Mouse (Mus musculus) embryonic facial prominence, embryonic 12.5 days (tissue): ENCODE measurements around the gene Zic2. TPM values are rescaled to one million over a fixed set of nuclear protein-coding genes. Genes with fewer than 3 reads are reported as not detected.
A peak's percentile ranks its signal among the peaks of the same experiment; 100 is the strongest.

Source experiments
- ATAC-seq: fragments of 200-750 bp; cut with Nextera tagmentation; 2 replicates; pipeline ENCODE4 v1.8.0; 2017; ENCODE audit not compliant: insufficient number of reproducible peaks, insufficient read depth, low FRiP score, low TSS enrichment
- H3K27ac ChIP-seq: fragments of 300-500 bp; sonication (generic); 2 replicates; pipeline ENCODE4 v1.5.1; 2016; ENCODE audit warnings: mild to moderate bottlenecking
- H3K27me3 ChIP-seq: fragments of 300-500 bp; sonication (generic); 2 replicates; pipeline ENCODE4 v1.6.1; 2016; ENCODE audit warnings: mild to moderate bottlenecking, moderate library complexity
- H3K36me3 ChIP-seq: fragments of 300-500 bp; sonication (generic); 2 replicates; pipeline ENCODE4 v1.6.1; 2016; ENCODE audit warnings: mild to moderate bottlenecking
- H3K4me1 ChIP-seq: fragments of 300-500 bp; sonication (generic); 2 replicates; pipeline ENCODE4 v1.6.1; 2016
- H3K4me2 ChIP-seq: fragments of 300-500 bp; sonication (generic); replicated peaks from 2 replicates; pipeline ENCODE4 v1.6.1; 2016; ENCODE audit warnings: mild to moderate bottlenecking, moderate library complexity
- H3K4me3 ChIP-seq: fragments of 300-500 bp; sonication (generic); 2 replicates; pipeline ENCODE4 v1.5.1; 2016; ENCODE audit warnings: mild to moderate bottlenecking
- H3K9ac ChIP-seq: fragments of 300-500 bp; sonication (generic); 2 replicates; pipeline ENCODE4 v1.6.1; 2016; ENCODE audit warnings: mild to moderate bottlenecking, moderate library complexity
- H3K9me3 ChIP-seq: fragments of 300-500 bp; sonication (generic); 2 replicates; pipeline ENCODE4 v1.6.1; 2016; ENCODE audit warnings: mild to moderate bottlenecking, moderate library complexity
- WGBS: fragments of 180-500 bp; shearing (Covaris S2); methylation state at CpG from one replicate; pipeline ENCODE4 v1.1.7; 2016; 5-methylcytosine and 5-hydroxymethylcytosine counted together
- polyA plus RNA-seq: library from polyadenylated mRNA; unstranded; fragments of >200 nt; fragmentation: Nextera tagmentation; extraction: Ambion mirVana; gene quantifications from 2 replicates; pipeline ENCODE4 v1.2.1, GENCODE M21; 2016

Gene Zic2
- polyA plus RNA-seq, 1 experiment from 2014 or later = 4.9 TPM

DNA sequence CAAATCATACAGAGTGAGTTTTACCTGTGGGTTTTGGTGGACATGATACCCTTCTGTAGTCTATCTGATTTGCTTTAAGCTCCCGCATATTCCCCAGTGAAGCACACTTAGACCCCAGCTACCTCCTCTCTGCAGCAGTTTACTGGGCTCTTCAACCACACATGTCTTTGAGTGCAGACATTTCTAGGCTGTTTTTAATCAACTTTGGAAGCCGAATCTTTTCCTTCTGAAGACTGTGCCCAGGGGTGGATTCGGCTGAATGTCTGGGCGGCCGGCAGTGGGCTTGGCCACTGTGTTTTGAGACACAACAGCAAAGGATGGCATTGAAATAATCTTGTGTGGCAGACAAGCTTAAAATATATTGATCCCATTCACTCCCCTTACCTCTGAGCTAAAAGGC lies 12.1 kb downstream of the Zic2 start:
- WGBS = 1% methylated on average over 5 of the region's 5 CpGs
- no peak overlapping the region for H3K27ac ChIP-seq
- H3K4me1 ChIP-seq = peaks cover 7% of the 10 kb centered on the region
- H3K27me3 ChIP-seq = peaks cover 63% of the 10 kb centered on the region
- no peak overlapping the region for H3K4me2 ChIP-seq
- ATAC-seq = no peak
- H3K36me3 ChIP-seq = no peaks in the 10 kb centered on the region
- H3K4me3 ChIP-seq = no peak overlapping the region
- no peaks in the 10 kb centered on the region for H3K9me3 ChIP-seq
- no peak overlapping the region for H3K9ac ChIP-seq

DNA sequence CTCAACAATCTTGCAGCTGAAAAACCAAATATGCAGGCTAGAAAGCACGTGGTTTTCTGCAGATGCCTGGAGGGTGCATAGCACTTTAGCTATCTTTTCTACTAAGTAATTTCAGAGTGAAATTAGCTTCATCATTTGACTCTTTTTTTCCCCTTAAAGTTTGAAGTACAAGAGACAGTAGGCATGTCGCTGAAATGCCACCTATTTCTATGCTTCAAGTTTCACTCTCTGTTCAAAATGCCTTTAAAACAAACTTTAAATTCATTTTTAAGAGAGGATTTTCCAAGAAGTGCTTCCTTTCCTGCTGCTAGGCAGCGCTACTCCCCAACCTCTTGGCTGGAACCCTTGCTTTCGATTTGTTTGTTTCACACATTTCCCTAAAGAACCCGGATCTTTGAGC lies 13.8 kb downstream of the Zic2 start:
- Histone ChIP-seq H3K36me3 (no peaks in the 10 kb centered on the region), H3K4me2 (no peak overlapping the region), H3K27me3 (peaks cover 58% of the 10 kb centered on the region), H3K9me3 (no peaks in the 10 kb centered on the region), H3K27ac (no peak overlapping the region), H3K4me1 (peaks cover 7% of the 10 kb centered on the region), H3K4me3 (no peak overlapping the region), H3K9ac (no peak overlapping the region)
- 1% methylated on average over 5 of the region's 5 CpGs for WGBS
- ATAC-seq = no peak

DNA sequence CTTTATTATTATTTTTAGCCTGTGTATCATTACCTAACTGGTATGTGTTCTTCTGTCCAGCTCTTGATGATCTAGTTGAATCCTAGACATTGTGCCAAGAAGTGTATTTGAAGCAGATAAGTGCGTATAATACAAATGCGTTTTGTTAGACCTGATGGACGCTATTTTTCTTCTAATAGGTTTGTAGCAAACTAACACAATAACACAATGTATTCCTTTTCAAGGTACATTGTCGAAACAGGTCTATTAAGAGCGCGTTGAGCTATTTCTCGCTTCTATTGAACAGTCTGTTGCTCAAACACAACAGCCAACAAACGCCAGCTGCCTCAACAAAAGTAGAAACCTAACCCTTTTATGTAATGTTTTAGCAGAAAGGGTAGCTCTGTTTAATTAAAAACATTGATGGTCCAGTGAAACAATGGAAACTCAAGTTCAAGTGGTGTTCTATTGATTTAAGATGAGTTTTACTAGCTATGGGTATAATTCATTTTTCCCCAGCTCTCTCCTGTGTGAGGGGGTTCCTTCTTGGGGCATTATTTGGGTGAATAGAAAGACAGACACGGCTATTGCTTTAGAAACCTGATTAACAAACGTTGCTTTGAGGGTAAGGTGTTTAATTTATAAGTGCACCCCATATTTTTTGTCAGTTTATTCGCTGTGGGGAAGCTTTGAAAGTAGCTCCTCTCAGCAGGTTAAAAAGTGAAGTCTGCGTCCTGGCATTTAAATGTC lies 14.6 kb downstream of the Zic2 start:
- Histone ChIP-seq H3K9ac (no peak overlapping the region), H3K4me3 (no peak overlapping the region)

DNA sequence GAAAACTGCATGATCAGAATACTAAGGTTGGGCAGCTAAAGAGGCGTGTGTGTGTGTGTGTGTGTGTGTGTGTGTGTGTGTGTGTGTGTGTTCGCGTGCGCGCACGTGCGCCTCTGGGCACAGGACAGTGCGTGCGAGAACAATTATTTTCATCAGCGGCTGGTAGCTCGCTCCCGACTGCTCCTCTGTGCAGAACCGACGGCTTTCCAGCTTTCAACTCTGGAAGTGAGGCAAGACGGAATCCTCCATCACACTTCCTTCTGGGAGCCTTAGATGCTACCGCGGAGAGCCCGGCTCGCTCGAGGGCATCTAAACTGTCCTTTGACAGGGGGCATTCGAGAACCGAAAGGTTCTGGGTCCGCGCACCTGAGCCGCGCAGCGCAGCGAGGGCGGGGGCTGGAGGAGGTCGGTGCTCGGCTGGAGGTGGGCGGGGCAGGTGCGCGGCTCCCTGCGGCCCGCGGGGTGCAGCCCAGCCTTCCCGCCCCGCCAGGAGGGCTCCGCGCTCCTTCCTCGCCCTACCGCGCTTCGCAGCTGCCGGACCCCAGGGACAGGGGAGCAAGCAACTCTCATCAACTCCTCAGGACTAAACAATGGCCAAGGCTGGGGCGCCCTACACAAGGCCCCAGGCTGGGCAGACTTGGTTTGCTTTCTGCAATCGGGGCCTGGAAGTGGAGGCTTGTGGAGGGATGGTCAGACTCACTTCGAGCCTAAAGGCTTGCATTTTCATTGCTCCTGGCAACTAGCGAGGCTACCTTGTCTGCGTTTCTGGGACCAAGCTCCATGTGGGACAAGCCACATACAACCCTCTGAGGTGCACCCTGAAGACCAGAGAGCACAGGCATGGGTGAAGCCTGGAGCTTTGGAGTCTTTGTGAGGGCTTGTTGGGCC lies 15.4 kb downstream of the Zic2 start, which contains the start of gene Gm10837:
Gene Gm10837 (plus strand): TSS at position 146 of the 888 bp plus-strand sequence.
- H3K36me3 ChIP-seq = no peaks in the 10 kb centered on the region
- H3K9me3 ChIP-seq = no peaks in the 10 kb centered on the region
- peak within 1 kb of the TSS; percentile 50 for H3K4me2 ChIP-seq
- no peak within 1 kb of the TSS for H3K27ac ChIP-seq
- WGBS = 1% methylated on average over 45 of the region's 51 CpGs
- H3K27me3 ChIP-seq = peaks cover 41% of the 10 kb centered on the region
- peak; percentile 68 for ATAC-seq
- H3K4me3 ChIP-seq = peak within 1 kb of the TSS; percentile 32
- peaks cover 7% of the 10 kb centered on the region for H3K4me1 ChIP-seq
- no peak within 1 kb of the TSS; the same call in 1 of the 2 replicates for H3K9ac ChIP-seq

More for the DNA sequence above, 14.6 kb downstream of the Zic2 start:
- peaks cover 7% of the 10 kb centered on the region for H3K4me1 ChIP-seq
- no peak overlapping the region for H3K27ac ChIP-seq
- no peaks in the 10 kb centered on the region for H3K36me3 ChIP-seq
- peaks cover 49% of the 10 kb centered on the region for H3K27me3 ChIP-seq
- H3K9me3 ChIP-seq = no peaks in the 10 kb centered on the region
- ATAC-seq = no peak
- 4% methylated on average over 12 of the region's 12 CpGs for WGBS
- H3K4me2 ChIP-seq = peak overlapping the region; percentile 50; the same call in 1 of the 2 replicates

DNA sequence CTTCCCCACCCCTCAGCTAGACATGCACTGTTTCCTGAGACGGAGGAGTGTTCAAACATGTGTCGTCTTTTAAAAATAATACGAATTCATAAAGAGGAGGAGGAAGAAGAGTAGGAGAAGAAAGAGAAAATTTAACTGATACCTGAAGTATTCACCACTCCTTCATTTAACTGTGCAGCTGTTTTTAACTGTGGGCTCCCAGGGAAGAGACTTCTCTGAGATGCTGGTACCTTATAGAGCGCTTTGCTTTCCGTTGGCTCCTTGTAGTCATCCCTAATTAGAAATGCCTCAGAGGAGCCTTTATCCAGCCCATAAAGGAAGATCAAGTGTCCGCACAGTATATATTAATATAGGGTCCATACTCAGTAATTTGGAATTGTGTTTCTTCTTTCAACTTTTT lies 16.3 kb downstream of the Zic2 start:
- Histone ChIP-seq H3K27ac (no peak overlapping the region), H3K27me3 (peaks cover 35% of the 10 kb centered on the region), H3K36me3 (no peaks in the 10 kb centered on the region), H3K4me3 (no peak overlapping the region), H3K4me1 (peaks cover 7% of the 10 kb centered on the region), H3K9ac (no peak overlapping the region), H3K9me3 (no peaks in the 10 kb centered on the region), H3K4me2 (no peak overlapping the region)
- 60% methylated on average over 6 of the region's 6 CpGs for WGBS
- ATAC-seq = no peak

DNA sequence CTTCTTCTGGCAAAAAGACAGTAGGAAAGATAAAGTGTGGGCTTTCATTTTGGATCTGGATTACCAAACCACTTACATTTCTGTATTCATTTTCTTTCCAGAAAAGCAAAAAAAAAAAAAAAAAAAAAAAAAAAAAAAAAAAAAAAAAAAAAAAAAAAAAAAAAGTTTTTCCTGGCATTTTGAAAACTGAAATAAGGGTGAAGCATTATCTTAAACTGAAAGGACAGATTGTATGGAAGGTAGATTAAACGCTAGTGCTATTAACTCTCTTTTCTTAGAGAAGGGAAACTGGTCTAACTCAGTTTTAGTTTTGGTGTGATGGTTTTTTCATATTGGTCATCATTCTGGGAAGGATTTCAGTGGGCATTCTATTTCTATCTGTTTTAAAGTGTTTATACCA lies 16.8 kb downstream of the Zic2 start:
- Histone ChIP-seq H3K4me2 (no peak overlapping the region), H3K27ac (no peak overlapping the region), H3K9ac (no peak overlapping the region), H3K36me3 (no peaks in the 10 kb centered on the region), H3K4me3 (no peak overlapping the region), H3K27me3 (peaks cover 33% of the 10 kb centered on the region), H3K4me1 (peaks cover 7% of the 10 kb centered on the region), H3K9me3 (no peaks in the 10 kb centered on the region)
- 64% methylated on average over 1 of the region's 1 CpGs for WGBS
- ATAC-seq = no peak

DNA sequence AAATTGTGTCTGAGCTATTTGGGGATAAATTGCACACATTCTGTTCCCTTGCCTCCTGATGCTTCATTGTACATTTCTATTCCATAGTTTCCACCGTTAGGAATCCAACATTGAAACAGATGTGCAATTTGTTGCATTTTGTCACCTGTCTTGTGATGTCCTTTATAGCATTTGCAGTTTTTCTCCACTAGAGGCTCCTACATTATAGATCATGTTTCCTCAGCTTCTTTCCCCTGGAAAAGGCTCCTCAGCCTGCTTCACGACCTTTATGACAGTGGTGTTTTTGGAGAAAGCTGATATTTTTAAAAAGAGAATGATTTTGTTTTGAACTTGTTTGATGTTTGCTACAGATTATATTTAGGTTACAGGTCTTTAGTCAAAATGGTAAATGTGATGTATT lies 33.8 kb downstream of the Zic2 start:
- no peak overlapping the region for H3K4me2 ChIP-seq
- no peaks in the 10 kb centered on the region for H3K4me1 ChIP-seq
- H3K4me3 ChIP-seq = no peak overlapping the region
- no peaks in the 10 kb centered on the region for H3K9me3 ChIP-seq
- ATAC-seq = no peak
- H3K36me3 ChIP-seq = no peaks in the 10 kb centered on the region
- H3K9ac ChIP-seq = no peak overlapping the region
- WGBS = 19% methylated on average over 2 of the region's 2 CpGs
- H3K27ac ChIP-seq = no peak overlapping the region
- H3K27me3 ChIP-seq = 0 out of 2 replicates have a peak, but pooled peaks cover 4% of the 10 kb centered on the region

DNA sequence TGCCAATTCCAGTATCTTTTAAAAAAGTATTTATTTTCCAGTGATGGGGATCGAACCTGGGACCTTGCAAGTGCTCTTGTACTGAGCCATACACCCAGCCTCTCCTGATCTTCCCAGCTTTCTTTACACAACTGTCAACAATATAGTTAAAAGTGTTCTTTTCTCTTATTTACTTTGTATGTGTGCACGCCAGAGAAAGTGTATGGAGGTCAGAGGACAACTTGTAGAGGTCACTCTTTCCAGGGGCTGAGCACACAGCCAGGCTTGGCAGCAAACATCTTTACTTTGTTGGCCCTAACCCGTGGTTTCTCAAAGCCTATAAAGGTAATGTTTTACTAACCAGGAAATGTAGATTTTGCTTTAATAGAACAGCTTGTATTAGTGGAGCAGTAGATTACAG lies 36.3 kb downstream of the Zic2 start:
- Histone ChIP-seq H3K9me3 (no peaks in the 10 kb centered on the region), H3K4me3 (no peak overlapping the region), H3K4me1 (no peaks in the 10 kb centered on the region), H3K27me3 (0 out of 2 replicates have a peak, but pooled peaks cover 4% of the 10 kb centered on the region), H3K27ac (no peak overlapping the region), H3K9ac (no peak overlapping the region), H3K36me3 (no peaks in the 10 kb centered on the region), H3K4me2 (no peak overlapping the region)
- ATAC-seq = no peak
- WGBS = 59% methylated on average over 3 of the region's 3 CpGs

DNA sequence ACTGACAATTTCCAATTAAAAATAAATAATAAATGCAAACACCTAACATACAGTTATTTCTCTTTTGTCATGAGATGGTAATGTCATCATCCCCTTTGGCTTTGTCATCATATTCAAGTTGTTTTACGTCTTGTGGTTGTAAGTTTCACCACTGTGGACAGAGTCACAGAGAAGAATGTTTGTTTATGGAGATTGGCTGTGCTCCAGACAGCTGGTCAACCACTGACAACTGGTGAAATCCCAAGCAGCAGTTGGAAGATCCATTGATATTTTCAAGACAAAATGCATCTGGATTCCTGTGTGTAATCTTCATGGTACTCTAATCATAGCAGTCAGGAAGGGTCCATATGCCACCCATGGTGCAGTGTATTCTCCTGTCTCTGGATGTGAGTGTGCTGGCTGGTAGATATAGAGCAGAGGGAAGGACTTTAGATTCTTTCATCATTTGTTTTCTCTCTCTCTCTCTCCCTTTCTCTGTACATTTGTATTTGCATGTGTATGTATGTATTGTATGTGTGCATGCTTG lies 38.3 kb downstream of the Zic2 start:
- Histone ChIP-seq H3K36me3 (no peaks in the 10 kb centered on the region), H3K9ac (no peak overlapping the region), H3K27ac (no peak overlapping the region), H3K4me2 (no peak overlapping the region), H3K4me3 (no peak overlapping the region), H3K27me3 (0 out of 2 replicates have a peak, but pooled peaks cover 4% of the 10 kb centered on the region), H3K4me1 (no peaks in the 10 kb centered on the region), H3K9me3 (no peaks in the 10 kb centered on the region)
- no peak for ATAC-seq
- WGBS = 71% methylated on average over 1 of the region's 1 CpGs

DNA sequence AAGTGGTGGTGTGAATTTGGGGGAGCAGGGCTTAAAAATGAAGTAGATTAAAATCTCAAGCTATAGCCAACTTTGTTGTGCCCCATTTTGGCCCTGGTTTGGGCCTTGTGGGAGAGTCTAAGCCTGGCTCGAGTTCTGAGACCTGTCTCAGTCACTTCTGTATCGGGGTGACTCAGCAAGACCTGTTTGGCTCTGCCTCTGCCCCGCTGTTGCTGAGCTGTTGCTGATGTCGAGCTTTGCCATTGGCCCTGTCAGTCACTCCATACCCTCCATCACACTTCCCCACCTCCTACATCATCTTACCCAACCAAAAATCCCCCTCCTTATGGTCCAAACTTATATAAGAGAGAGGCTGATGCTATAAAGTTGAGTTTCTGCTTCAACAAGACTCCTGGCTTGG lies 53.2 kb downstream of the Zic2 start:
- no peak for ATAC-seq
- no peak overlapping the region for H3K4me3 ChIP-seq
- H3K9ac ChIP-seq = no peak overlapping the region
- no peaks in the 10 kb centered on the region for H3K27me3 ChIP-seq
- 0 out of 2 replicates have a peak, but pooled peaks cover 1% of the 10 kb centered on the region for H3K4me1 ChIP-seq
- WGBS = 81% methylated on average over 4 of the region's 4 CpGs
- H3K27ac ChIP-seq = no peak overlapping the region
- no peak overlapping the region for H3K4me2 ChIP-seq
- H3K36me3 ChIP-seq = no peaks in the 10 kb centered on the region
- peaks cover 4% of the 10 kb centered on the region for H3K9me3 ChIP-seq
